Mouse (Mus musculus) liver, embryonic 14.5 days (tissue): Measurements from ENCODE around the gene Olfr92.

ENCODE experiments used
- CTCF ChIP-seq: IDR thresholded peaks from 2 replicates; pipeline ENCODE4 v1.5.1; 2016; ENCODE audit warnings: antibody characterized with exemption, low read depth, control low read depth
- EP300 ChIP-seq: IDR thresholded peaks from 2 replicates; pipeline ENCODE4 v1.6.1; 2016; ENCODE audit warnings: antibody characterized with exemption, low read depth

DNA sequence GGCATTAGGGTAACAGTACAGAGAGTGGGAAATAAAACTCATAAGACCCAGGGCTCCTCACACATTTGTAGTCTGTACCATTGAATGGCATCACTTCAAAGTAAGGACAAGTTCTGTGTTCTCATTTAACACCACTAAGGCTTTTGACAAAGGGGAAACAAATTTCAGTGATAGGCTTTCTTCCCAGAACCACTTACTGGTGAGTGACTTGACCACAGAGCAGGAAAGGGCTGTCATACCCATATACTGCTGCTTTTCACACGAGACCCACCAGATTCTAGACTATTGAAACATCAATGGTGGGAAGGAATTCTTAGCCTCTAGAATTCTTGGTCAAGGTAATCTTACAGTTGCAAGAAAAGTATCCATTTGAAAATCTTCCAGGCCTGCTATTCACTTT, 27.7 kb downstream of the Olfr92 start:
- TF ChIP-seq CTCF (no peak), EP300 (no peak)
